Mouse (Mus musculus): ENCODE measurements around the gene Vsx2. TPM values are rescaled to one million over a fixed set of nuclear protein-coding genes. Genes with fewer than 3 reads are reported as not detected.

Vsx2 gene
- polyA plus RNA-seq, 1 experiment from 2014 or later: 0.66 TPM

DNA sequence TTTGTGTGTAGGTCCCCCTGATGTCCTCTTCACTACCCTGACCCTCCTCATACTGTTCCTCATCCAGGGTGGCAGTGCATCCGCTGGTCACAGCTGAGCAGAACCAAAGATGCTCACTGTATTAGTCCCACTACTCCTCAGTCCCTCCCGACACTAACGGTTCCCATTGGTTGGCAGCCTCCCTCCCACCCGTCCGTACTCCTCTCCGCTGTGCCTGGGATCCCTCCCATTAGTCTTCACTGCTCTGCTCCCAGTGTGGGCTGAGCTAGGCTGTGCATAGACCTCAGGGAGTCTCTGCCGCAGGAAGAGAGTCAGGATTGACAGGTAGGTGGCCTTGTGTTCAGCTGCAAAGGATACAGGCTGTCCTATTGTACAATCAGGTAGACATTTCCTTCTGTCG is 28.8 kb downstream of the Vsx2 start:
- ATAC-seq (ENCODE audit: low FRiP score): no peak
- Histone ChIP-seq H3K9me3 (ENCODE audit: control insufficient read depth, low read length) (no peaks in the 10 kb centered on the region), H3K4me2 (no peak overlapping the region), H3K27ac (ENCODE audit: low read depth, low read length) (no peak overlapping the region), H3K4me3 (ENCODE audit: low read depth, low read length) (no peak overlapping the region), H3K36me3 (ENCODE audit: control insufficient read depth, insufficient read depth, low read length) (no peaks in the 10 kb centered on the region), H3K27me3 (ENCODE audit: control insufficient read depth, insufficient read depth, low read length) (no peaks in the 10 kb centered on the region; the same call in 1 of the 2 replicates), H3K9ac (ENCODE audit: low read length) (no peak overlapping the region), H3K4me1 (ENCODE audit: control insufficient read depth, insufficient read depth, low read length) (no peaks in the 10 kb centered on the region)
- DNase-seq (ENCODE audit: low spot score, missing footprints): no peak
- WGBS: 20% methylated on average over 8 of the region's 8 CpGs

DNA sequence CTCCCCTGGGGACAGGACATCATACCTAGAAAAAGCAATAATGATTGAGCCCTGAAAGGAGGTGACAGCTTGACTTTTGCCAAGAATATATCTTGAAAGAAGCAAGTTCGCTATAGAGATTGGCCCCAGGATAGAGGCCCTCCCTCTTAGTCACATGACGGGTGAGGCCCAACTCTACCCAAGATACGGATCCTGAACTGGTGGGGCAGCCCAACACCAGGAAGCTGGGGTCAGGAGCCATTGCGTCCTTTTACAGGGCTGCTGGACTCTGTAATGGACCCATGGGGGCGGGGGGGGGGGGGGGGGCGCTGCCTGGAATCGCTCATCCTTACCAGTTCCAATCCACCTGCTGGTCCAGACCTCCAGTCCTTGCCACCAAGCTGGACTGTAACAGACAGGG is 34.4 kb downstream of the Vsx2 start:
- Histone ChIP-seq H3K4me2 (no peak overlapping the region), H3K4me3 (ENCODE audit: low read depth, low read length) (no peak overlapping the region), H3K36me3 (ENCODE audit: control insufficient read depth, insufficient read depth, low read length) (no peaks in the 10 kb centered on the region), H3K4me1 (ENCODE audit: control insufficient read depth, insufficient read depth, low read length) (no peaks in the 10 kb centered on the region), H3K9ac (ENCODE audit: low read length) (no peak overlapping the region), H3K27ac (ENCODE audit: low read depth, low read length) (no peak overlapping the region), H3K9me3 (ENCODE audit: control insufficient read depth, low read length) (no peaks in the 10 kb centered on the region), H3K27me3 (ENCODE audit: control insufficient read depth, insufficient read depth, low read length) (no peaks in the 10 kb centered on the region)
- no peak for ATAC-seq (ENCODE audit: low FRiP score)
- WGBS: 92% methylated on average over 6 of the region's 7 CpGs
- DNase-seq (ENCODE audit: low spot score, missing footprints): no peak

DNA sequence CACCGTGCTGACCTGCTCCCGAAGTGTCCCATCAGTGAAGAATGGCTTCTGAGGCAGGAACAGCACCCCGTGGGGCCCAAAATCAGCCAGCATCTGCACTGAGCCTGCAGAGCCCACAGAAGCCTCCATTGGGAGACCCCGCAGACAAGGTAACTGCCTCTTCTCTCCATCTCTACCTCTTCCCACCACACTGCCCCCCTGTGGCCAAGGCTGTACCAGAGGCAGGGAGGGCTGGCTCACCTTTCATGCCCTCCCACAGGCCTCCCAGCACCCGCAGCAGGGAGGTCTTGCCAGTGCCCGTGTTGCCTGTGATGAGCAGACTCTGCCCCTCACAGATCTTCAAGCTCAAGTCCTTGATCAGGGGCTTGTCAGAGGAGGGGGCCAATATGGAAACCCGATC is 36.3 kb downstream of the Vsx2 start:
- H3K36me3 ChIP-seq (ENCODE audit: control insufficient read depth, insufficient read depth, low read length): no peaks in the 10 kb centered on the region

DNA sequence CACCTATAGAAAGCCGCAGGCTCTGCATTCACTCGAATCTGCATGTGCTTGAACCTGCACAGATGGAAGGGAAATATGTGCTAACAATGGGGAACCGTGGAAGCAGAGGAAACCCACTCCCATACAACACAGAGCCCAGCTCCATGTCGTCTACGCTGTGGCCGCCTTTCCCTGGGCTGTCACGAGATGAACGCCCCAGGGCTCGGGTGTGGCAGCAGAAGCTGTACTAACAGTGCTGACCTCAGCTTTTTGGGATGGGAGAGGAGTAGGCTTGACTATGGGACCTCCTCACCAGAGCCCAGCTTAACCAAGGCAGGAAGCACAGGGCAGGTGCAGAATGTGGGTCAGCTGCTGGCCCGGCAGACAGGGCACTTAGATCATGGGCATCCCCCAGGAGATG is 42.2 kb downstream of the Vsx2 start:
- 92% methylated on average over 10 of the region's 10 CpGs for WGBS
- H3K9me3 ChIP-seq (ENCODE audit: control insufficient read depth, low read length): no peaks in the 10 kb centered on the region
- no peaks in the 10 kb centered on the region for H3K36me3 ChIP-seq (ENCODE audit: control insufficient read depth, insufficient read depth, low read length)
- no peak overlapping the region for H3K27ac ChIP-seq (ENCODE audit: low read depth, low read length)
- no peak overlapping the region for H3K4me2 ChIP-seq
- no peaks in the 10 kb centered on the region; the same call in 1 of the 2 replicates for H3K4me1 ChIP-seq (ENCODE audit: control insufficient read depth, insufficient read depth, low read length)
- no peaks in the 10 kb centered on the region for H3K27me3 ChIP-seq (ENCODE audit: control insufficient read depth, insufficient read depth, low read length)
- DNase-seq (ENCODE audit: low spot score, missing footprints) (no peak), ATAC-seq (ENCODE audit: low FRiP score) (no peak)
- no peak overlapping the region for H3K4me3 ChIP-seq (ENCODE audit: low read depth, low read length)
- H3K9ac ChIP-seq (ENCODE audit: low read length): no peak overlapping the region

More for the DNA sequence above, 36.3 kb downstream of the Vsx2 start:
- DNase-seq (ENCODE audit: low spot score, missing footprints): no peak
- Histone ChIP-seq H3K4me1 (ENCODE audit: control insufficient read depth, insufficient read depth, low read length) (no peaks in the 10 kb centered on the region), H3K4me3 (ENCODE audit: low read depth, low read length) (no peak overlapping the region), H3K27ac (ENCODE audit: low read depth, low read length) (no peak overlapping the region), H3K27me3 (ENCODE audit: control insufficient read depth, insufficient read depth, low read length) (no peaks in the 10 kb centered on the region), H3K4me2 (no peak overlapping the region), H3K9me3 (ENCODE audit: control insufficient read depth, low read length) (no peaks in the 10 kb centered on the region), H3K9ac (ENCODE audit: low read length) (no peak overlapping the region)
- 79% methylated on average over 7 of the region's 7 CpGs for WGBS
- no peak for ATAC-seq (ENCODE audit: low FRiP score)

DNA sequence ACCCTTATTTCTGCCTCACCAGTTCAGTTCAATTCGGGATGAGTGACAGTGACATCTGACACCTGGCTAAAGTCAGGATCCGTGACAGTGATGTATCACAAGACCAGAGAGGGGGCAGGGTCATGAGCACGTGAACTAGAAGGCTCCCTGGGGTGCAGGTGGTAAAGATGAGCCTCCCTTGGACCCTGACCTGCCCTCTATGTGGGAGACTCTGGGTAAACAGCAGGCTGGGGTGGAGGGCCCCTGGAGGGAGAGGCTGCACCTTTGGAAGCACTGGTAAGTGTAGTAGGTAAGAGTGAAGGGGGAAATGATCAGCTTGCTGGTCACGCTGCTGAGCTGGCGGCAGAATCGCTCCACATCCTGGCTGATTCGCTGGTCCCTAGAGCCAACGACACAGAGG is 43.0 kb downstream of the Vsx2 start:
- Histone ChIP-seq H3K27me3 (ENCODE audit: control insufficient read depth, insufficient read depth, low read length) (no peaks in the 10 kb centered on the region), H3K4me2 (no peak overlapping the region), H3K9me3 (ENCODE audit: control insufficient read depth, low read length) (no peaks in the 10 kb centered on the region), H3K4me3 (ENCODE audit: low read depth, low read length) (no peak overlapping the region), H3K4me1 (ENCODE audit: control insufficient read depth, insufficient read depth, low read length) (no peaks in the 10 kb centered on the region; the same call in 1 of the 2 replicates), H3K9ac (ENCODE audit: low read length) (no peak overlapping the region), H3K36me3 (ENCODE audit: control insufficient read depth, insufficient read depth, low read length) (no peaks in the 10 kb centered on the region), H3K27ac (ENCODE audit: low read depth, low read length) (no peak overlapping the region)
- DNase-seq (ENCODE audit: low spot score, missing footprints) (no peak), ATAC-seq (ENCODE audit: low FRiP score) (no peak)
- WGBS: 76% methylated on average over 8 of the region's 8 CpGs

DNA sequence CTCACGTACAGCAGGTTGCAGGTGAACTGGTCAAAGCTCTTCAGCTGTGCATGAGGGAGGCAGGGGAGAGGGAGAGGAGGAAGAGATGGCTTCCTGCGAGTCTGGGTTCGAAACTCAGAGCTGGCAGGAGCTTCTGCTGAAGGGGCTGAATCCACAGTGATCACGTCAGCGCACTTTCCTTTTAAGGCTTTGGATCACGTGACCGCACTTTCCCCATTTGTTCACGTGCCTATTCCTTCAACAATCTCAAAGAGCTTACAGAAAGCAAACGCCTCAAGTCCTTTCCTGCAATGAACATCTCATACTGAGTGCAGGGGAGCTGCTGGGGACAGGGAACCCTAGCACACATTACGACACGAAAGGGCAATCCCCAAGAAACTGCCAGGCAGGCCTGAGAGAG is 44.4 kb downstream of the Vsx2 start:
- Histone ChIP-seq H3K9ac (ENCODE audit: low read length) (no peak overlapping the region), H3K4me1 (ENCODE audit: control insufficient read depth, insufficient read depth, low read length) (no peaks in the 10 kb centered on the region; the same call in 1 of the 2 replicates), H3K27me3 (ENCODE audit: control insufficient read depth, insufficient read depth, low read length) (no peaks in the 10 kb centered on the region), H3K4me3 (ENCODE audit: low read depth, low read length) (no peak overlapping the region), H3K4me2 (no peak overlapping the region), H3K36me3 (ENCODE audit: control insufficient read depth, insufficient read depth, low read length) (no peaks in the 10 kb centered on the region), H3K27ac (ENCODE audit: low read depth, low read length) (no peak overlapping the region), H3K9me3 (ENCODE audit: control insufficient read depth, low read length) (no peaks in the 10 kb centered on the region)
- WGBS: 87% methylated on average over 11 of the region's 11 CpGs
- ATAC-seq (ENCODE audit: low FRiP score) (no peak), DNase-seq (ENCODE audit: low spot score, missing footprints) (no peak)

DNA sequence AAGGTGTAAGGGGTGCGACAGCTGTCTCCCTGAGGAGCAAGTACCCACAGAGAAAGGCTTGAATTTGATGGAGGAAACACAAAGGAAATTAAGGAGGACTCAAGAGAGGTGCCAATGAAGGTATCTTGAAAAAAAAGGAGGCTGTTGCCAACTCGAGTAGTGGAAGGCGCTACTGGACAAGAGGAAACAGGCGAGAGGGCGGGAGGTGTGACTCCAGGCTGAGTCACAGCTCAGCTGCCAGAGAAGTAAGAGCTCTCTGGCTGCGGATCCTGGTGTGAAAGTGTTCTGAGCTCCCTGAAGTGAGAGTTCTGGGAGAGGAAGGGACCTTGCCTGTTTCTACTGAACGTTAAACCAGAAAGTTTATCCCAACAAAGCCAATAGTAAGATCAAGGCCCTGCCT is 45.0 kb downstream of the Vsx2 start:
- Histone ChIP-seq H3K27me3 (ENCODE audit: control insufficient read depth, insufficient read depth, low read length) (no peaks in the 10 kb centered on the region), H3K4me1 (ENCODE audit: control insufficient read depth, insufficient read depth, low read length) (no peaks in the 10 kb centered on the region; the same call in 1 of the 2 replicates), H3K9me3 (ENCODE audit: control insufficient read depth, low read length) (no peaks in the 10 kb centered on the region), H3K4me2 (no peak overlapping the region), H3K27ac (ENCODE audit: low read depth, low read length) (no peak overlapping the region), H3K4me3 (ENCODE audit: low read depth, low read length) (no peak overlapping the region), H3K36me3 (ENCODE audit: control insufficient read depth, insufficient read depth, low read length) (no peaks in the 10 kb centered on the region), H3K9ac (ENCODE audit: low read length) (no peak overlapping the region)
- ATAC-seq (ENCODE audit: low FRiP score) (no peak), DNase-seq (ENCODE audit: low spot score, missing footprints) (no peak)
- 83% methylated on average over 7 of the region's 7 CpGs for WGBS

DNA sequence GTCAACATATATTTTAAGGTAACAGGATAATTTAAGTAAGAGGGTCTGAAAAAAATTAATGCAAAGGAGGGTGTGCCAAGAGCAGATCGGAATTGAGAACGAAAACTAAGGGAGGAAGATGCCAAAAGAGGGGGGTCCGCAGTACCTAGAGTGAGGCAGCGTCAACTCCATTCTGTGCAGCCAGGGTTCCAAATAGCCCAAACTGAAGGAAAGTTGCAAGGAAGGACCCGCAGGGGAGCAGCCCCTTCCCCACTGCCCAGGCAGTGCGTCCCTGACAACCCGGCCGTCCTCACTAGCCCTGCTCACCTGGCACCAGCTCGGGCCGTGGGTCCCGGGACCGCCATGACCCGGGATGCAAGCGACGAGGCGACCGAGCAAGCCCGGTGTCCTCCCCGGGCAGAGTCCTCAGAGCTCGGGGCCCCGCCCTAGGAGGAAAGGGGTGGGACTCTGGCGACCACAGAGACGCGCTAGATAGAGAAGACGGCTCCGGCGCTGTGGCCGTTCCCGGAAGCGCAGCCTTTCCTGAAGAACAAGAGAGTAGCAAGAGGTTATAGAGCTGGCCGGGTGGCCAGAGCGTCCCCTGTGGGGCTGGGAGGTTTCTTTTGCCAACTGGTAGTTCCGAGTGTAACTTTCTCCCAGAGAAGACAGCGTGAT is 47.5 kb downstream of the Vsx2 start, which contains the start of gene Abcd4:
Abcd4 (minus strand) TSS at position 437 of the 654 bp plus-strand sequence.
- ATAC-seq (ENCODE audit: low FRiP score): peak; percentile 98
- WGBS: under 1% methylated on average over 34 of the region's 34 CpGs

DNA sequence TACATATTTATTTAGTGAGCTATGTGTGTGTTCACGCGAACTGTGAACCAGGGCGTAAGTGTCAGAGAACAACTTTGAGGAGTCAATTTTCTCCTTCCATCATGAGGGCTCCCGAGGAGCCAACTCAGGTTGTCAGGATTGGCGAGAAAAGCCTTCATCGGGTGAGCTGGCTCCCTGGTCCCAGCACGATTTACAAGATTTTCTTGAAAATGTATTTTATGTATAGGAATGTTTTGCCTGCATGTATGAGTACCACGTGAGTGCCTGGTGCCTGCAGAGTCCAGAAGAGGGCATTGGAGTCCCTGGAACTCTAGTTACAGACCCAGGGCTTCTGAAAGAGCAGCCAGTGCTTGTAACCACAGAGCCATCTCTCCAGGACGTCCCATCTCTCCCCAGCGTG is 48.1 kb downstream of the Vsx2 start:
- peak; percentile 88 for DNase-seq (ENCODE audit: low spot score, missing footprints)

More for the DNA sequence above, 47.5 kb downstream of the Vsx2 start, which contains the start of gene Abcd4:
- no peaks in the 10 kb centered on the region for H3K36me3 ChIP-seq (ENCODE audit: control insufficient read depth, insufficient read depth, low read length)
- no peaks in the 10 kb centered on the region for H3K9me3 ChIP-seq (ENCODE audit: control insufficient read depth, low read length)
- peak; percentile 97 for DNase-seq (ENCODE audit: low spot score, missing footprints)
- H3K4me1 ChIP-seq (ENCODE audit: control insufficient read depth, insufficient read depth, low read length): no peaks in the 10 kb centered on the region; the same call in 1 of the 2 replicates
- H3K4me3 ChIP-seq (ENCODE audit: low read depth, low read length): peak within 1 kb of the TSS; percentile 62
- peak within 1 kb of the TSS; percentile 49 for H3K4me2 ChIP-seq
- H3K27me3 ChIP-seq (ENCODE audit: control insufficient read depth, insufficient read depth, low read length): no peaks in the 10 kb centered on the region
- peak within 1 kb of the TSS; percentile 78 for H3K9ac ChIP-seq (ENCODE audit: low read length)
- H3K27ac ChIP-seq (ENCODE audit: low read depth, low read length): no peak within 1 kb of the TSS

More for the DNA sequence above, 48.1 kb downstream of the Vsx2 start:
- Histone ChIP-seq H3K4me2 (peak overlapping the region; percentile 49), H3K4me1 (ENCODE audit: control insufficient read depth, insufficient read depth, low read length) (no peaks in the 10 kb centered on the region; the same call in 1 of the 2 replicates), H3K27me3 (ENCODE audit: control insufficient read depth, insufficient read depth, low read length) (no peaks in the 10 kb centered on the region), H3K27ac (ENCODE audit: low read depth, low read length) (no peak overlapping the region), H3K9me3 (ENCODE audit: control insufficient read depth, low read length) (no peaks in the 10 kb centered on the region), H3K36me3 (ENCODE audit: control insufficient read depth, insufficient read depth, low read length) (no peaks in the 10 kb centered on the region), H3K4me3 (ENCODE audit: low read depth, low read length) (peak overlapping the region; percentile 62), H3K9ac (ENCODE audit: low read length) (peak overlapping the region; percentile 46)
- peak; percentile 39 for ATAC-seq (ENCODE audit: low FRiP score)
- 6% methylated on average over 10 of the region's 10 CpGs for WGBS
